Mouse (Mus musculus) ES-Bruce4 (cell line): ENCODE measurements around the gene Mbd4.

ENCODE experiments used
- CTCF ChIP-seq: IDR thresholded peaks from one replicate; pipeline ENCODE4 v1.8.1; 2011; ENCODE audit warnings: low read depth, low read length
- EP300 ChIP-seq: IDR thresholded peaks from 2 replicates; pipeline ENCODE4 v1.6.1; 2011; ENCODE audit warnings: low read depth, low read length; ENCODE audit not compliant: insufficient read depth
- POLR2A ChIP-seq: IDR thresholded peaks from one replicate; pipeline ENCODE4 v1.8.1; 2011; ENCODE audit warnings: low read length; ENCODE audit not compliant: insufficient read depth

- TF ChIP-seq CTCF = no peak
- no peak for TF ChIP-seq POLR2A
- no peak for TF ChIP-seq EP300
These were observed 43.2 kb upstream of the Mbd4 start for GRCm38 (mm10) chr6:115896346-115896745.
